Mouse (Mus musculus): Measurements from ENCODE around the gene Tomm5. TPM values are rescaled to one million over a fixed set of nuclear protein-coding genes. Genes with fewer than 3 reads are reported as not detected.

Gene Tomm5
- 152 and 164 TPM in 2 replicates for polyA plus RNA-seq (2012; rRNA removed)

DNA sequence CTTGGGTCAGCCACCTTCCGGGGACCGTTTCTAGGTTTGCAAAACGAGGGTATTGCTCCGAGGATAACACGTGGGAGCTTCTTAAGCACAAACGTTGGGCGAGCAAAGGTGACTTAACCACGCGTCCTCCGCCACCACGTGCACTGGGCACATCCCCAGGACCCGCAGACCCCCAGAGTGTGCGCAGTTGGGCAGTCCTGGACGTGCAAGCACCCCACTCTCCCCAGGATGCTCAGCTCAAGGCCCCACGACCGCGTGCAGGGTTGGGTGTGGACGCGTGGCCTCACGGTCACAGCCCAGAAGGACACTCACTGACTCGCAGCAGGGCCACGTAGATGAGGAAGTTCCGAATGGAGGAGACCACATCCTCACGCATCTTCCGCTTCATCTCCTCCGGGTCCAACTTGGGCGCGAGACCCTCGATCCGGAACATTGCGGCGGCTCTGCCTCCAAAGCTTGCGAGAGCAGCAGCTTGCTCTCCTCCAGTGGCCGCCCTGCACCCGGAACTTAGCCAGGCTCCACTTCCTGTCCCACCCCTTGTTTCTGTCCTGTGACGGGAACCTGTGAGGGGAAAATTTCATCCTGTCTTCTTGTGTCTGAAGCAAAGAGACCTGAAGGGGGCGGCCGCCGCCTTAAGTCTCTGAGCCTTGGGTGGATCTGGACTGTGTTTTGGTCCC lies at the start of gene Tomm5:
Gene Tomm5, minus strand, starts transcription at position 514 of the 677 bp plus-strand sequence.

DNA sequence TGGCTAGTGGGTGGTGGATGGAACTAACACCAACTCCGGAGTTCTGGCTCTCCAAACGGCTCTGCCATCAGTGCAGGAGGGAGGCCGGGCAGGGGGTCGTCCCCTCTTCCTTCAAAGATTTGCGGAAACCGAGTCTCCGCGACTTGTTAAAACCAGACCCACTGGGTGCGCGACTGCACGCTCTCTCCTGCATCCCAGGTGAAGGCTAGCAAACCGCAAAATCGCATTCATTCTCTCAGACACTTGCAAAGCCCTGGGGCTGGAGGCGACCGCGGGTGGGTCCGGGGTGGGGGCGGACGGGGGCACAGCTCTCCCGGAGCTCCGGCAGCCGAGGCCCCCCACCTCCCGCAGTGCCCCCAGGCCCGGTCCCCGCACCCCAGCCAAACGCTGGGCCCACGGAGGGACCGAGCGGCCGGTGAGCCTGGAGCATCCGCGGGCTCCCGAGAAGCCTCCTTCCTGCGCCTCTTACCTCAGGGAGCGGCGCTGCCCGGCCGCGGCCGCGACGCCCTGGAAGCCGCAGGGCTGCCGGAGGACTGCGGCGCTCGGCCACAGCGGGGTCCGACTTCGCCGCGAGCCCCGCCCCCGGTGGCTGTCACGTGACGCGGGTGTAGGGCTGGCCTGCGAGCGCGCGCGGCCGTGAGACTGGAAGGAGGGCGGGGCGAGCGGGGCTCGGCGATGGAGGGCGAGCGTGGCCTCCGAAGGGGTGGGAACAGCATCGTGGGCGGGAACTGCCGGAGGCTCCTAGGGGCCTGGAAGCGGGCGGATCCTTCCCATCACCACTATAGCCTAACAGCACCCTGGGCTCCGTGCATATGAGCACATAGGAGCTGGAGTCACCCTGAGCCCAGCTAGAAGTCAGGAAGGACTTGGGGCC lies 23.7 kb downstream of the Tomm5 start, which contains the start of gene Fbxo10:
Gene Fbxo10, minus strand, starts transcription at position 584 of the 874 bp plus-strand sequence.

Other genes starting within 250 kb of the Tomm5 start
- 23.1 and 29.6 TPM in 2 replicates for gene Grhpr, start 126.7 kb downstream of the Tomm5 start, polyA plus RNA-seq (2012; rRNA removed)
- 26.5 and 27.0 TPM in 2 replicates for gene Zbtb5, start 95.7 kb downstream of the Tomm5 start, polyA plus RNA-seq (2012; rRNA removed)
- gene Polr1e, start 89.5 kb downstream of the Tomm5 start, polyA plus RNA-seq (2012; rRNA removed) = 30.9 and 31.9 TPM in 2 replicates
- gene Fbxo10, start 23.5 kb downstream of the Tomm5 start, polyA plus RNA-seq (2012; rRNA removed) = 13.3 and 18.0 TPM in 2 replicates
- gene Frmpd1, start 76.8 kb upstream of the Tomm5 start, polyA plus RNA-seq (2012; rRNA removed) = 1.4 and 2.9 TPM in 2 replicates
- gene Trmt10b, start 189.0 kb upstream of the Tomm5 start, polyA plus RNA-seq (2012; rRNA removed) = 12.7 and 24.8 TPM in 2 replicates
- gene Dcaf10, start 234.0 kb upstream of the Tomm5 start, polyA plus RNA-seq (2012; rRNA removed) = 9.9 and 12.4 TPM in 2 replicates
- 62.9 and 104 TPM in 2 replicates for gene Exosc3, start 234.6 kb upstream of the Tomm5 start, polyA plus RNA-seq (2012; rRNA removed)

All from central nervous system, embryonic 11.5 days (tissue).